Mouse (Mus musculus): ENCODE results near the gene Sez6l. TPM values are rescaled to one million over a fixed set of nuclear protein-coding genes. Genes with fewer than 3 reads are reported as not detected.

Gene Sez6l
- total RNA-seq, 2 experiments from 2014 or later, result not detected

DNA sequence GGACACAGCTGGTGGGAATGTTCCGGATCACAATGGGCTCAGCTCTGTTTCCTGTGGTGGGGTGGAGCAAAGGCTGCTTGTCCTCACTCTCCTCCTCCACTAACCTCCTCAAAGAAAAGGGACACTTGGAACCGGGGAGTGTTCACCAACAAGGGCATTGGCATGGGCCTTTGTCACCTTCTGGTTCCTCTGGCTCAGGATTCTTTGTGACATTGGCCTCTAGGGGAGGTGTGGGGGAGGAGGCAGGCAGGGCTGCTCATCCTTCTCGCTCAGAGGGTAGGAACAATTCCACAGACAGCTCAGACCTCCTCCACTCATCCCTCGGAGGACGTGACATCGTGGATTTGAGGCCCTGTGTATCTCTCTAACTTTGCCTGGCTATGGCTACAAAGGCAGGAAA, 30.2 kb downstream of the Sez6l start:
- ATAC-seq (replicated peaks; ENCODE audit: low FRiP score, low TSS enrichment, poor library complexity, severe bottlenecking), result no peak

DNA sequence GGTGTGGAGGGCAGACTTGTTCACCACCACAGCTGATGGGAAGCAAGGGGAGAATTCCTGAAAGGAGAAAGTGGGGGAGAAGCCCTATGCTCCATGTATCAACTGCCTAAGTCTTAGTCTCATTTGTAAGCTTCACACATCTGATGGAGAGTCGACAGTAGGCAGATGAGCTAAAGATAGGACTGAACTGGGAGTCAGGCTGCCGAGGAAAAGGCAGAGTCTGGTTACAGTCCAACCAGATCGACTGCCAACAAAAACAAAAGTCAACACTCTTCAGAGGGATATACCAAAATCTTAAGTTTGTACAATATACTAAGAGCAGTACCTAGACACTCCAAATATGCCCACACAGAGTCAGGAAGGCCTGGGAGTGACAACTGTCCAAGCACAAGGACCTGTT, 38.7 kb downstream of the Sez6l start:
- no peak for ATAC-seq (replicated peaks; ENCODE audit: low FRiP score, low TSS enrichment, poor library complexity, severe bottlenecking)

- ATAC-seq (replicated peaks; ENCODE audit: low FRiP score, low TSS enrichment, poor library complexity, severe bottlenecking), result no peak
Measured at GRCm38 (mm10) chr5:112535868-112536267, 41.1 kb downstream of the Sez6l start.

DNA sequence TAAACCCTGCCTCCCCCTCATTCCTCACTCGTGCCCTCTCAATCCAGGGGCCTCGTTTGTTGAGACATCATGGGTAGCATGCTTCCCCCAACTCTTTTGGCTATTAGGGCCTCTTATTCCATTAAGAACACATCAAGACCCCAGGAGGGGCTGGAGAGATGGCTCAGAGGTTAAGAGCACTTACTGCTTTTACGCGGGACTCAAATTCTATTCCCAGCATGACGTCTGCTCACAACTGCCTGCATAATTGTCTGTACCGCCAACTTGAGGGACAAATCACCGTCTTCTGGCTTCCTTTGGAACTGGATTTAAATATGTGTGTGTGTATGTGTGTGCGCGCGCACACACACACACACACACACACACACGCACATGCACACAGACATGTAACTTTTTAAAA, 42.8 kb downstream of the Sez6l start:
- ATAC-seq (replicated peaks; ENCODE audit: low FRiP score, low TSS enrichment, poor library complexity, severe bottlenecking), result no peak

GRCm38 (mm10) chr5:112533312-112534075, 43.5 kb downstream of the Sez6l start:
- no peak for ATAC-seq (replicated peaks; ENCODE audit: low FRiP score, low TSS enrichment, poor library complexity, severe bottlenecking)

- ATAC-seq (replicated peaks; ENCODE audit: low FRiP score, low TSS enrichment, poor library complexity, severe bottlenecking), result no peak
Measured at GRCm38 (mm10) chr5:112532894-112533293, 44.1 kb downstream of the Sez6l start.

GRCm38 (mm10) chr5:112532210-112532609, 44.8 kb downstream of the Sez6l start:
- no peak for ATAC-seq (replicated peaks; ENCODE audit: low FRiP score, low TSS enrichment, poor library complexity, severe bottlenecking)

- ATAC-seq (replicated peaks; ENCODE audit: low FRiP score, low TSS enrichment, poor library complexity, severe bottlenecking), result no peak
Measured at GRCm38 (mm10) chr5:112531111-112531510, 45.9 kb downstream of the Sez6l start.

DNA sequence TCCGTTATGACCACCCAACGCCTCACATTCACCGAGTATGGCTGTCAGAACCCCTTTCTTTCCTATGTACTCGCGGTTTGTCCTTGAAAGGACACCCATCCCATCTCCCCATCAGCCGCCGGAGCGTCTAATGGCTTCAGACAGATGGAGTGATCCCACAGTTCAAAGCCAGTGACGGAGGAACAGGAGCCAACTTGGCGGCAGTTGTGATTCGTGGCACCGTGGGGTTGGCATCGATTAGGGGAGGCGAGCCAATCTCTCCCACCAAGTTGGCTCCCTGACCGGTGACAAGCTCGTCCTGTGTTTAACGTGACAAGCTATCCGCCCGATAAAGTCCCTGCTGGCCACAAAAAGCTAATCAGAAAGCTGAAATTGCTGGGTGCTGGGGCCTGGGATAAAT, 50.0 kb downstream of the Sez6l start:
- no peak for ATAC-seq (replicated peaks; ENCODE audit: low FRiP score, low TSS enrichment, poor library complexity, severe bottlenecking)

GRCm38 (mm10) chr5:112526435-112526834, 50.5 kb downstream of the Sez6l start:
- ATAC-seq (replicated peaks; ENCODE audit: low FRiP score, low TSS enrichment, poor library complexity, severe bottlenecking), result no peak

- no peak for ATAC-seq (replicated peaks; ENCODE audit: low FRiP score, low TSS enrichment, poor library complexity, severe bottlenecking)
Measured at GRCm38 (mm10) chr5:112525980-112526379, 51.0 kb downstream of the Sez6l start.

GRCm38 (mm10) chr5:112525271-112525670, 51.7 kb downstream of the Sez6l start:
- ATAC-seq (replicated peaks; ENCODE audit: low FRiP score, low TSS enrichment, poor library complexity, severe bottlenecking), result no peak

- ATAC-seq (replicated peaks; ENCODE audit: low FRiP score, low TSS enrichment, poor library complexity, severe bottlenecking), result no peak
Measured at GRCm38 (mm10) chr5:112523796-112524195, 53.2 kb downstream of the Sez6l start.

DNA sequence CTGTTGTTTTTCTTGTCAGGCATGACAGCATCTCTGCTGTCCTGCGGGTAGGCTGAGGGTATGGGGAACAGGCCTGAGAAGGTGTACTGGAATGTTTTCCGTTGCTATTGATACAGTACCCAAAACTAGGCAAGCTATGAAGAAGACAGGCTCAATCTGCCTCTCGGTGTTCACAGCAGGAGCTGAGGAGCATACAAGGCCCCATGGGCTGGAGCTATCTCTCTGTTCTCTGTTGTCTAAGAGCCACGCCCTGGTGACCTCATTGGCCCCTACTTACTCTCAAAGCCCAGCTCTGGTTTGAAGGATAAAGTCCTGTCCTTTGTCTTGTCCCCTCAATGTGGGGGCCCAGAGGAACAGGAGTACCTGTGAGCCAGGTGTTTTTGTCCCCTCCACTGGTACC, 53.7 kb downstream of the Sez6l start:
- ATAC-seq (replicated peaks; ENCODE audit: low FRiP score, low TSS enrichment, poor library complexity, severe bottlenecking), result no peak

DNA sequence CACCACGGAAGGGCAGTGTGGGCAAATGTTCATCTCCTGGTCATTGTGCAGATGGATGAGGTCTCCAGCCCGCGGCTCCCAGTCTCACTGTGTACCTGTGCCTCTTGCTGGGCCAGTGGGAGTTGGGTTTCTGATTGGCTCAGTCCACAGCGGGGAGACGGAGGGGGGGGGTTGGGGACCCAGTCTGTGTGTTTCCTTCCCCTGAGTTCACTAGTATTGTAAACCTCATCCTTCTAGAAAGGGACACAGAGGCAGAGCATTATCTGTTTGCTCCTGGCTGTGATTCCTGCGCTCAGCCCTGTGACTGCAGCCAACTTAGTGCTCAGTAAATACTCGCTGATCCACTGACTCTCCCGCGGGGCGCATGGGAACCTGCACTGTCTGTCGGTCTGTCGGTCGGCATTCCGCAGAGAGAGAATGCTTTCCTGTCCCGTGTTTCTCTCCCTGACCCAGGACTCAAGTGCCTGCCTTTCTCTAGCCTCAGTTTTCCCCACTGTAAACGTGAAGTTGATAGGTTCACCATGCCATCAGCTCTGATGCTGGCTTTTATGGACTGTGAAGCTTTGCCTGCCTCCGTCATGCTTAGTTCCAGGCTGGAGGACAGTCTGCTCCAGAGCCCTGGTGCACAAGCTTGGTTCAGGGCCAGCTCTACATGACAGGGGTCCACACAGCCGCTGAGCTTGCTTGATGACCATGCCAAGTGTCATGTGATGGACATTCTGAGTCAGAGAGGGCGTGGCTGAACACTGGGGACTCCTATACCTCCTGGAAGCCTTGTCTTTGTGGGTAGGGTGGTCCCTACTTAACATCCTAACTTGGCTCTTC, 55.1 kb downstream of the Sez6l start:
- no peak for ATAC-seq (replicated peaks; ENCODE audit: low FRiP score, low TSS enrichment, poor library complexity, severe bottlenecking)

GRCm38 (mm10) chr5:112520826-112521702, 55.9 kb downstream of the Sez6l start:
- ATAC-seq (replicated peaks; ENCODE audit: low FRiP score, low TSS enrichment, poor library complexity, severe bottlenecking), result no peak

DNA sequence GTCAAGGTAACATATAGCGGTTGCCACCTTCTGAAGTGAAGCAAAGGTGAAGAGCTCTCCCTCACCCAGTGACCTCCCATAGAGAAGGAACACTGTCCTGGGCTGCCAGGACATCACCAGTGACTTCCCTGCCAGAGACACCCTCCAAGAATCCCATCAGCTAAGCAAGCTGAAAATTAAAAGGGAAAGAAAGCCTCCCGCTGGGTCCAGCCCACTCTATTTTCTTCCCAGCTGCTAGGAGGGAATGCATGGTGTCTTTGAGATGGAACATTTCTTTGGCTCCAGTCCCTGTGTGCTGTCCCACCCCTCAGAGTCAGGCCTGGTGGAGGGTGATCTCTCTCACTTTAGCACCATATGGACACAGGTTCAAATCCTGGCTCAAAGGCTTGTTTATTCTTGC, 58.2 kb downstream of the Sez6l start:
- ATAC-seq (replicated peaks; ENCODE audit: low FRiP score, low TSS enrichment, poor library complexity, severe bottlenecking), result no peak

DNA sequence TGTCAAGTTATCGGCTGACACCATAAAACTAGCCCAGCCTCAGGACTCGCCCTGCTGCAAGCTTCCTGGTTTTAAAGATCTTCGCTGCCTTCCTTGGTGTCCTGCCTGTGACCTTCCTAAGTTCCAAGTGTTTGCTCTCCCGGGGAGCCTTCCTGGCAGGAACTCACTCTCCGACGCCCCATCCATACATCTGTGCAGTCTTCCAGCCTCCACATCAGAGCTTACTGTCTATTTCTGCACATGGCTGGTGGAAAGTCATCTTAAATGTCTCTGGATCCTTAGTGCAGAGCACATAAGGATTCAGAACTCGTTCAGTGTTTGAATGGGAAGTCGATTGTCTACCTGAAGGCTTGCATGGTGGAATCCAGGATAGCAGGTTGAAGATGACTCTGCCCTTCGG, 59.5 kb downstream of the Sez6l start:
- no peak for ATAC-seq (replicated peaks; ENCODE audit: low FRiP score, low TSS enrichment, poor library complexity, severe bottlenecking)

- ATAC-seq (replicated peaks; ENCODE audit: low FRiP score, low TSS enrichment, poor library complexity, severe bottlenecking), result no peak
Measured at GRCm38 (mm10) chr5:112516527-112516926, 60.5 kb downstream of the Sez6l start.

- ATAC-seq (replicated peaks; ENCODE audit: low FRiP score, low TSS enrichment, poor library complexity, severe bottlenecking), result no peak
Measured at GRCm38 (mm10) chr5:112510351-112510750, 66.6 kb downstream of the Sez6l start.
